Mouse (Mus musculus) thymus, postnatal 4 days (tissue): ENCODE measurements at regions not wholly inside any gene's neighbourhood (a gene's known extent, or its start where the extent isn't known, plus 50 kb on each side); places are given as distances from the start of the nearest gene placed in this dataset.

Experiments used
- DNase-seq: peaks from one replicate; pipeline ENCODE4 v3.0.0; 2021

GRCm38 (mm10) chr13:35383624-35384018 lies 276.0 kb upstream of the Cdyl start:
- no peak for DNase-seq

DNA sequence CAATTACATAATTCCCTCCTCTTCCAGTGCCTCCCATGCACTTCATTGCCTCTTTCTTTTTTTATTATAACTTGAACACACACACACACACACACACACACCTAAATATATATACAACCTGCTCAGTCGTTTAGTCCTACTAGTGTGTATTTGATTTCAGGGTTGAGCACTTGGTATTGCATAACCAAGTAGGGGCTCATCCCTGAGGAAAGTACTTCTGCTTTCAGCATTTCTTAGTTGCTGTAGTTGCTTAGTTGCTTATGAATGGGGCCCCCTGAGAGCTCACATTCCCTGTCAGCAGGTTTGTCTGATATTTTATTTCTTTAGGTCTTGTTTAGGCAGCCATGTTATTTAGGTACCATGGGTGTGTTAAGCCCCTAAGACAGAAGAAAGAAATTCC lies 271.3 kb upstream of the Cdyl start:
- no peak for DNase-seq

DNA sequence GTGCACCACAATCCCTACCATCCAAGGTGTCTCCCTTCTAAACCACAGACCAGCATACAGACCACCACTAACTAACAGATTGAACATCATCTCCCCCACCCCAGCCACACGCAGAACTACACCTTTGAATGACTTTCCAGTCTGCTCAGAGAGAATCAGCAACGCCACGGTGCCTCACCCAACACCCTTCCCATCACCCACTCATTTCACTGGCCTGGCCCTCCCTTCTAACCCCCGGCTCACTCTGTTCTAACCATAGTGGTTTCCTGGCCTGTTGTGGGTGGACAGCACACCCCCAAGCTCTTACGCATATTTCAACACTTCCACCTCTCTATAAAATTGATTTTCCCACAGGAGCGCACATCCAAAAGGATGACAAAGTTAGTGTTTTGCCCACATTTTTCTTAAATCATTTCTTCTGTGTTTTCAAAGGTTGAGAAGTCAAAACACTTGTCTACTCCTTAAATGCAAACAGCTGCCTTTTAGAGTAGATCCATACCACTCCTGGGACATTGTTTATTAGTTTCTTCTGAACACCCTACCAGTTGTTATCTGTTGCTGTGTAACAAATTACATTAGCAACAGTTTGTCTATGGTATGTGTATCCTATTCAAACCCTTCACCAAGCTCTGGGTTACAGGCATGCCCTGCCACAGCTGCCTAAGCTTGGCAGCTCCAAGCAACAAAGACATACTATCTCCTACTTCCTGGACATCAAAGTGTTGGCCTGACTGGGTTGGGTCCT lies 269.7 kb upstream of the Cdyl start:
- DNase-seq, result no peak

DNA sequence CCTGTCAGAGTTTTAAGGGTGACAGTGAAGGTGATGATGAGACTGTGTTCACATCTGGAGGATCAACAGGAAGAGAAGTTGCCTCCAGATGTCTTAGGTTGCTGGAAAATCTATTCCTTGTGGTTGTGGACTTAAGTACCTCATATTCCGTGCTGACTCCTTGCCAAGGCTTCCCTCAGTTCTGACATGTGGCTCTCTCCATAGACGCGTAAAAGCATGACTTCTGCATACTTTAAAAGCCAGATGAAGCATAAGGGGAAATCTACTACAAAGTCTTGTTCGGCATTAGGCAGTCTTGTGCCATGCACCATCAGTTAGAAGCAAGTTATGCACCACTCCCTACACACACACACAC lies 269.1 kb upstream of the Cdyl start:
- no peak for DNase-seq

DNA sequence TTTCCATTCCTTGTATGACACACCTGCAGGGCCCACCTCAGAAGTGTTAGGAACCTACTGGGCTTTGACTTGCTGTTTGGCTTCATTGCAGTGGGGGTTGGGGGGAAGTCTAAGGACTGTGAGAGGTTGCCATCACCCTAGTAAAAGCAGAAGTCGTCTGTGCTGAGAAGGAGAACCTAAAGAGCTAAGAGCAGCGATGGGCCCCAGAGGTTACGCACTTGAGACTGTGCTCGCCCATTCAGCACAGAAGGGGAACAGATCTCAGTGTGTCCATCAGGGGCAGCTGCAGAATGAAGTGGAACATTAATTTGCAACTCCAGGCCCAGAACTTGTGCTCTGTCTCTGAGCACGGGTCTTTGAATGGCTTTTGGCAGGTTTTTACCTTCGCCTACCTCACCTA lies 267.5 kb upstream of the Cdyl start:
- no peak for DNase-seq

DNA sequence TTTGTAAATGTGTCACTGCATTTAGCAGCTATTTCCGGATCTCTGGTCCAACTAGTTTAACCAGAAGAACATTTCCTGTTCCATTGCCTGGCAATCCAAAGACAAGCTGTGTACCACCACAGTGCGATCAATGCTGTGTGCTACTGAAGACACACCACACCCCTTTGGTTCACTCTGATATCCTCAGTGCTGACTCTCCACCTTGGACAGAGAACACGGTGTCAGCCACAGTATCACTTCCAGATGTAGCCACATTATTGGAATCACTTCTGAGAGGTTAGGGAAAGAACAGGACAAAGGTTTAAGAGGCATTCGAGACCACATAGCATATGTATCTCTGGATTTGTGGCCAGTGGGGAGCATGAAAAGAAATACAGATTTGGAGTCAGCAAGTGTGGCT lies 264.4 kb upstream of the Cdyl start:
- no peak for DNase-seq

DNA sequence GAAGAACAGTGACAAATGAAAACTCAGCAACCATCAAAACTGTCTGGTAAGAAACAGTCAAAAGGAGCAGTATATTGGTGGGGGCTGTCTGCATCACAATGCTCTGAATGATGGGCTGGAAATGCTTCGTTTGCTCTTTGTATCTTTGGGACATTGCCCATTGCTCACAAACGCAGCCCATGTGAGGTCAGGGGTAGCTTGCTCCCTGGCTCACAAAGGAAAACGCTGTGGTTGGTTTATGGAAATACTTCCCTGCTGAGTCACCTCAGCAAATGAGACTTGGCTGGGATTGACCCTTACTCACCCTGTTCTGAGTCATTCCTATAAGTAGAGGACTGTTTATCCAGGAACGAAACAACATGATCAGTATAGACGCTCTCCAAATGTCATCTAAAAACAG lies 264.0 kb upstream of the Cdyl start:
- no peak for DNase-seq

DNA sequence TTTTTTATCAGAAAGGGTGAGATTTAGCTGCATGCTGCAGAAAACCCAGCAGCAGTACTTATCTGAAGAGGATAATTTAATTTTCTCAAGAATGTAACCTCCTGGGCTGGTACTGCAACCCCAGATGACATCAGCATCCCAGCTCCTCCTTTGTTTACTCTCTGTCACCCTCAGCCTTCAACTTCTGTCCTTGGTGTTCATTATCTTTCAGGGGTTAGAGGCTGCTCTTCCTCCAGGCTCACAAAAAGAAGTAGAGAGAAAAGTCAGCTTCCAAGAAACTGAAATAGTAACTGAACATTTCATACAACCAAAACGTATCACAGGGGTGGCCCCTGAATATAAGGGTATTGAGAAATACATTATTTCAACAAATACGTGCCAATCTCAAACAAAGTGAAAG lies 262.5 kb upstream of the Cdyl start:
- no peak for DNase-seq

DNA sequence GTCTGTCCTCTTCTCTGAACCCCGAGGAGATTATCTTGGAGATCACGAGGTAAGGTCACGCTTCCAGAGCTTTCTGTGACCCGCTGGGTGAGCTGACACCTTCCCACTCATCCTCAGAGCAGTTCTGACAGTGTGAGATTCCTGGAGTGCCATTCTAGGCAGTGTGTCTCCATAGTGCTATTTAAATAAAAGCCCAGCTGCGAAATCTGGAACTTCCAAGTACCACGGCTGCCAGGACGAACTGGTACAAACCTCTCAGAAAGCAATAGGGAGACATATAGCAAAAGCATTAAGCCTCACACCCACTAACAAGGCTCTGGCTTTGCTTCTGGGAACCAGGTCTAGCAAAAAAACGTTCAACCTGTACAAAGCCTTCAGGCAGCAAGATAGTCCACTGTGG lies 261.4 kb upstream of the Cdyl start:
- DNase-seq, result no peak

DNA sequence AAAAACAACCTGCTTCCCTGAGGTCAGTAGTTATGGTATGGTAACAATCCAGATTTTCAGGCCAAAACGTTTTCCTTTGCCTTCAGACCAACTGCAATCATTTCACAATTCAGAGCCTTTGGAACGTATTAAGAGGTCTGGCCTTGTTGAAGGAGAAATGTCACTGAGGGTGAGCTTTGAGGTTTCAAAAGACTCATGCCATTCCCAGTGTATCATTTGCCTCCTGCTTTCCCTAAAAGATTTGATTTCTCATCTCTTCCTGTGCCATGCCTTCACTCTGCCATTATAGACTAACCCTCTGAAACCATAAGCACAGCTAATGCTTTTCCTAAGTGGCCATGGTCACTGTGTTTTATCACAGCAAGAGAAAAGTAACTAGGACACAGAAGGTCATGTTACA lies 256.8 kb upstream of the Cdyl start:
- DNase-seq, result no peak

DNA sequence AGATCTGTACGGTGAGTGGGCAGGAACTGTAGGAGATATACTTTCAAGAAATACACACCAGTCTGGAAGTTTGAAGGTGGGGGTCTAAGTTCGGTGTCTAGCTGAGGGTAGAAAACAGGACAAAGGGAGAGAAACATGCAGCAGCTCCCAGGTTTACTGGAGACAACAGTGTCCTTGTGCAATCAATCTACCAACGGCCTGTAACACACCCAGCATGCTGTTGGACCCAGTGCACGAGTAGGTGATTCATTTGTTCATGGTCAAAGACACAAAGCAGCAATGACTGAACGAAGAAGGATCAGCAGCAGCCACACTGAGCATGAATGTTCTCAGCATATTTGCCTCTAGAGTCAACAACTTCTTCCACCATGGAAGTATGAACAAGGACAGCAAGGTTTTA lies 255.2 kb upstream of the Cdyl start:
- DNase-seq, result no peak

GRCm38 (mm10) chr13:35405384-35405783 lies 254.2 kb upstream of the Cdyl start:
- DNase-seq, result no peak

- DNase-seq, result no peak
These were observed 242.1 kb upstream of the Cdyl start for GRCm38 (mm10) chr13:35417500-35417899.

GRCm38 (mm10) chr13:35420076-35420475 lies 239.6 kb upstream of the Cdyl start:
- DNase-seq, result no peak

- DNase-seq, result no peak
These were observed 233.6 kb upstream of the Cdyl start for GRCm38 (mm10) chr13:35426061-35426460.

- DNase-seq, result no peak
These were observed 224.5 kb upstream of the Cdyl start for GRCm38 (mm10) chr13:35435173-35435572.

- no peak for DNase-seq
These were observed 212.0 kb upstream of the Cdyl start for GRCm38 (mm10) chr13:35447661-35448060.

DNA sequence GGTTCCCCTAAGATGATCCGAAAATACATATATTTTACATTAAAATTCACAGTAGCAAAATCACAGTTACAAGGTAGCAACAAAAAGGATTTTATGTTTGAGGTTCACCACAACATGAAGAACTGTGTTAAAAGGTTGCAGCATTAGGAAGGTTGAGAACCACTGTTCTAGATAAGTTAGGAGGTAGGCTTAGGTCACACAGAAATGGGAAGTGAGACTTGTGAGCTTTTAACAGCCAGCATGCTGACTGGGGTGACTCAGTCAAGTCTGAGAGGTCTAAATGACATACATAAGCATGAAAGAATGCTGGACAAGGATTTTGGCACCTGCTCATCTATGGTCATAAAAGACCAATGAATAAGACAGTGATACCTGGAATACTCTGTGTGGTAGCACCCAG lies 207.2 kb upstream of the Cdyl start:
- DNase-seq, result no peak

DNA sequence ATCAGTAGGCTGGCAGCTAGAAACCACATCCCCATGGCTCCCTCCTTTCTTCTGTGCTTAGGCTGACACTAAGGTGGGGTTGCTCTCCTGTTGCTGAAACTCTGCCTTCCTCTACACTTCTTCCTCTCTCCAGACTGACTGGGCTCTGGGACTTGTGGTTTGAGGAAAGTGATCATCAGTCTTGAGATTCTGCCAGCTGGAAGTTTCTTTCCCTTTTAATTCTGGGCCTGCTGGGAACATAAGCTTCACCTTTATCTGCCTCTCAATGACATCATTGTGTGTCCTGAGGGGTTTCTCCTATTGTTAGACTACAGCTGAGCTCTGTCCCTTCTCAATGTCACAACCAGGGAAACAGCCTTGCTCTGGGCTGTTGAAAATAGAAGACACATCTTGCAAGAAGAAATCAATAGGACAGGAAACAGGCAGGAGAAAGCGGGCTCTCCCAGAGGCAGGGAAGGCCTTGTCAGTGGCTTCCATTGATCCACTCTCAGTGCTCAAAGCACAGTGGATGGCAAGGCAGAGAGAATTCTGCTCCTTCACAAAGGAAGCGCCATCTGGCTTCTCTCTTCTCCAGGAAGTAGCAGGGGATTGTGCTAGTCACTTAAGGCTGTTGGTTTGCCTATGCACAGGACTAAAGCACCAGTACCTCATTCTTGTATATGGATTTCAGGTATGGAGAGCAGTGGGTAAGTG lies 206.3 kb upstream of the Cdyl start:
- DNase-seq, result no peak

- DNase-seq, result no peak
These were observed 199.6 kb upstream of the Cdyl start for GRCm38 (mm10) chr13:35460051-35460450.

- no peak for DNase-seq
These were observed 196.4 kb upstream of the Cdyl start for GRCm38 (mm10) chr13:35463231-35463630.

GRCm38 (mm10) chr13:35463850-35464249 lies 195.8 kb upstream of the Cdyl start:
- no peak for DNase-seq

- DNase-seq, result no peak
These were observed 190.1 kb upstream of the Cdyl start for GRCm38 (mm10) chr13:35469361-35470198.

GRCm38 (mm10) chr13:35478226-35478625 lies 181.4 kb upstream of the Cdyl start:
- no peak for DNase-seq
